Mouse (Mus musculus) hindlimb bud, embryonic 11.5 days (tissue): Measurements from ENCODE around the gene Capn11.
A peak's percentile ranks its signal among the peaks of the same experiment; 100 is the strongest.

Experiments
- DNase-seq: peaks from one replicate; pipeline ENCODE4 v3.0.0-alpha.2; 2012; ENCODE audit warnings: low read depth, low spot score; ENCODE audit errors: extremely low spot score

The Capn11 gene

GRCm38 (mm10) chr17:45659225-45659624 lies at the start of gene Capn11:
Capn11 (minus strand) TSS chr17:45659325.
- no peak for DNase-seq

GRCm38 (mm10) chr17:45708179-45708578 lies 49.1 kb upstream of the Capn11 start:
- no peak for DNase-seq

GRCm38 (mm10) chr17:45707376-45707775 lies 48.3 kb upstream of the Capn11 start:
- DNase-seq = no peak

- DNase-seq = no peak
Measured at GRCm38 (mm10) chr17:45706796-45707195, 47.7 kb upstream of the Capn11 start.

GRCm38 (mm10) chr17:45703187-45703586 lies 44.1 kb upstream of the Capn11 start:
- DNase-seq = no peak

- DNase-seq = no peak
Measured at GRCm38 (mm10) chr17:45702254-45702653, 43.1 kb upstream of the Capn11 start.

GRCm38 (mm10) chr17:45701236-45701591 lies 42.1 kb upstream of the Capn11 start:
- DNase-seq = no peak

- no peak for DNase-seq
Measured at GRCm38 (mm10) chr17:45700496-45701235, 41.5 kb upstream of the Capn11 start.

GRCm38 (mm10) chr17:45699039-45699740 lies 40.1 kb upstream of the Capn11 start:
- DNase-seq = no peak

- no peak for DNase-seq
Measured at GRCm38 (mm10) chr17:45698368-45698767, 39.2 kb upstream of the Capn11 start.

GRCm38 (mm10) chr17:45696981-45697380 lies 37.9 kb upstream of the Capn11 start:
- no peak for DNase-seq

GRCm38 (mm10) chr17:45695227-45696120 lies 36.3 kb upstream of the Capn11 start:
- no peak for DNase-seq

GRCm38 (mm10) chr17:45693812-45694565 lies 34.9 kb upstream of the Capn11 start:
- no peak for DNase-seq

GRCm38 (mm10) chr17:45692159-45692558 lies 33.0 kb upstream of the Capn11 start:
- DNase-seq = no peak

- no peak for DNase-seq
Measured at GRCm38 (mm10) chr17:45690044-45690443, 30.9 kb upstream of the Capn11 start.

GRCm38 (mm10) chr17:45689120-45689519 lies 30.0 kb upstream of the Capn11 start:
- no peak for DNase-seq

GRCm38 (mm10) chr17:45686716-45687115 lies 27.6 kb upstream of the Capn11 start, which contains the start of gene Tmem63b:
Tmem63b (minus strand) TSS chr17:45686905.
- no peak for DNase-seq

GRCm38 (mm10) chr17:45686093-45686619 lies 27.0 kb upstream of the Capn11 start, which contains the start of gene Mrpl14:
Mrpl14 (plus strand) TSS chr17:45686322.
- DNase-seq = peak; percentile 60

GRCm38 (mm10) chr17:45685171-45686092 lies 26.3 kb upstream of the Capn11 start:
- no peak for DNase-seq
